Mouse (Mus musculus) midbrain, embryonic 11.5 days (tissue): ENCODE results near the gene Gbf1. TPM values are rescaled to one million over a fixed set of nuclear protein-coding genes. Genes with fewer than 3 reads are reported as not detected.

ENCODE experiments used
- ATAC-seq: fragments of 200-750 bp; cut with Nextera tagmentation; 2 replicates; pipeline ENCODE4 v1.8.0; 2017; ENCODE audit warnings: moderate TSS enrichment, moderate library complexity; ENCODE audit not compliant: low FRiP score
- DNase-seq: peaks from one replicate; pipeline ENCODE4 v3.0.0; 2015; ENCODE audit warnings: low spot score; ENCODE audit errors: missing footprints
- H3K27ac ChIP-seq: fragments of 300-500 bp; sonication (generic); 2 replicates; pipeline ENCODE4 v1.5.1; 2014; ENCODE audit warnings: low read depth, low read length
- H3K27me3 ChIP-seq: fragments of 300-500 bp; sonication (generic); 2 replicates; pipeline ENCODE4 v1.6.1; 2014; ENCODE audit warnings: mild to moderate bottlenecking, low read length, moderate library complexity, mixed read lengths; ENCODE audit not compliant: control insufficient read depth, insufficient read depth
- H3K36me3 ChIP-seq: fragments of 300-500 bp; sonication (generic); 2 replicates; pipeline ENCODE4 v1.6.1; 2014; ENCODE audit warnings: mild to moderate bottlenecking, low read length, moderate library complexity, mixed read lengths; ENCODE audit not compliant: control insufficient read depth, insufficient read depth
- H3K4me1 ChIP-seq: fragments of 300-500 bp; sonication (generic); 2 replicates; pipeline ENCODE4 v1.6.1; 2014; ENCODE audit warnings: low read length; ENCODE audit not compliant: control insufficient read depth, insufficient read depth
- H3K4me2 ChIP-seq: fragments of 300-500 bp; sonication (generic); 2 replicates; pipeline ENCODE4 v1.6.1; 2014; ENCODE audit warnings: mild to moderate bottlenecking, moderate library complexity
- H3K4me3 ChIP-seq: fragments of 300-500 bp; sonication (generic); 2 replicates; pipeline ENCODE4 v1.5.1; 2014; ENCODE audit warnings: low read depth, low read length
- H3K9ac ChIP-seq: fragments of 300-500 bp; sonication (generic); 2 replicates; pipeline ENCODE4 v1.6.1; 2014; ENCODE audit warnings: low read length
- H3K9me3 ChIP-seq: fragments of 300-500 bp; sonication (generic); 2 replicates; pipeline ENCODE4 v1.6.1; 2016; ENCODE audit warnings: low read length; ENCODE audit not compliant: control insufficient read depth
- WGBS: fragments of 180-500 bp; shearing (Covaris S2); extraction: QIAGEN DNeasy Blood & Tissue Kit; methylation state at CpG from one replicate; pipeline ENCODE4 v1.1.7; 2014; 5-methylcytosine and 5-hydroxymethylcytosine counted together
- polyA plus RNA-seq: library from polyadenylated mRNA; unstranded; fragments of >200 nt; fragmentation: Nextera tagmentation; extraction: Ambion mirVana; gene quantifications from 2 replicates; pipeline ENCODE4 v1.2.1, GENCODE M21; 2014

The Gbf1 gene
- polyA plus RNA-seq, 1 experiment from 2014 or later = 42.6 TPM

- H3K4me1 ChIP-seq = no peaks in the 10 kb centered on the region
- 74% methylated on average over 12 of the region's 12 CpGs for WGBS
- DNase-seq = no peak
- H3K4me3 ChIP-seq = no peak overlapping the region
- H3K9me3 ChIP-seq = no peaks in the 10 kb centered on the region
- H3K27ac ChIP-seq = no peak overlapping the region
- no peak overlapping the region for H3K4me2 ChIP-seq
- no peak overlapping the region for H3K9ac ChIP-seq
- no peak for ATAC-seq
- H3K36me3 ChIP-seq = peaks cover 4% of the 10 kb centered on the region
- no peaks in the 10 kb centered on the region for H3K27me3 ChIP-seq
Observed at GRCm38 (mm10) chr19:46290535-46291105, 138.3 kb downstream of the Gbf1 start.

- no peak overlapping the region for H3K4me2 ChIP-seq
Observed at GRCm38 (mm10) chr19:46296938-46297337, 144.6 kb downstream of the Gbf1 start.

GRCm38 (mm10) chr19:46300294-46301045, 148.2 kb downstream of the Gbf1 start:
- H3K36me3 ChIP-seq = no peaks in the 10 kb centered on the region
- no peaks in the 10 kb centered on the region for H3K9me3 ChIP-seq
- H3K4me3 ChIP-seq = no peak overlapping the region
- no peak overlapping the region for H3K4me2 ChIP-seq
- no peak overlapping the region for H3K27ac ChIP-seq
- H3K9ac ChIP-seq = no peak overlapping the region
- ATAC-seq (no peak), DNase-seq (no peak)
- no peaks in the 10 kb centered on the region; the same call in 1 of the 2 replicates for H3K27me3 ChIP-seq
- WGBS = 40% methylated on average over 8 of the region's 8 CpGs
- peaks cover 10% of the 10 kb centered on the region for H3K4me1 ChIP-seq

More at GRCm38 (mm10) chr19:46296938-46297337, 144.6 kb downstream of the Gbf1 start:
- ATAC-seq (no peak), DNase-seq (no peak)
- Histone ChIP-seq H3K9me3 (no peaks in the 10 kb centered on the region), H3K9ac (no peak overlapping the region), H3K27me3 (no peaks in the 10 kb centered on the region), H3K4me3 (no peak overlapping the region), H3K4me1 (no peaks in the 10 kb centered on the region), H3K27ac (no peak overlapping the region), H3K36me3 (no peaks in the 10 kb centered on the region)
- 71% methylated on average over 4 of the region's 4 CpGs for WGBS

DNA sequence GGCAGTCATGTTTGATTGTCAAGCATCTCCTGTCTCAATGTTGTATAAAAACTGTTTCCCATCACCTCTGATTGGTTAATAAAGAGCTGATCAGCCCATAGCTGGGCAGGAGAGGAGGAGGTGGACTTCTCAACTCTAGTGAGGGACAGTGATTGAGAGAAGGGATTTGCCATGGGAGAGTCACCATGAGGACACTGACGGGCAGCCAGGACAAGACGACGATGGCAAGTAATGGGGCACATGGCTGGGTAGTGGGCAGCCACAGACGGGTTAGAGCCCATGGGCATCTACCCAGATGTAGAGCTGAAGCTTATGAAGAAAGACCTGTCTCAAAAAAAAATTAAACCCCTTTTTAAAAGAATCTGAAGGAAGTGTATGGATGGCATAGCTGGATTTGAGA, 150.2 kb downstream of the Gbf1 start:
- H3K9me3 ChIP-seq = no peaks in the 10 kb centered on the region
- DNase-seq = no peak
- no peaks in the 10 kb centered on the region for H3K36me3 ChIP-seq
- H3K9ac ChIP-seq = no peak overlapping the region
- H3K4me1 ChIP-seq = peaks cover 14% of the 10 kb centered on the region
- 90% methylated on average over 4 of the region's 4 CpGs for WGBS
- no peak overlapping the region for H3K27ac ChIP-seq
- no peak for ATAC-seq
- H3K4me2 ChIP-seq = no peak overlapping the region
- H3K4me3 ChIP-seq = no peak overlapping the region
- peaks cover 8% of the 10 kb centered on the region for H3K27me3 ChIP-seq

DNA sequence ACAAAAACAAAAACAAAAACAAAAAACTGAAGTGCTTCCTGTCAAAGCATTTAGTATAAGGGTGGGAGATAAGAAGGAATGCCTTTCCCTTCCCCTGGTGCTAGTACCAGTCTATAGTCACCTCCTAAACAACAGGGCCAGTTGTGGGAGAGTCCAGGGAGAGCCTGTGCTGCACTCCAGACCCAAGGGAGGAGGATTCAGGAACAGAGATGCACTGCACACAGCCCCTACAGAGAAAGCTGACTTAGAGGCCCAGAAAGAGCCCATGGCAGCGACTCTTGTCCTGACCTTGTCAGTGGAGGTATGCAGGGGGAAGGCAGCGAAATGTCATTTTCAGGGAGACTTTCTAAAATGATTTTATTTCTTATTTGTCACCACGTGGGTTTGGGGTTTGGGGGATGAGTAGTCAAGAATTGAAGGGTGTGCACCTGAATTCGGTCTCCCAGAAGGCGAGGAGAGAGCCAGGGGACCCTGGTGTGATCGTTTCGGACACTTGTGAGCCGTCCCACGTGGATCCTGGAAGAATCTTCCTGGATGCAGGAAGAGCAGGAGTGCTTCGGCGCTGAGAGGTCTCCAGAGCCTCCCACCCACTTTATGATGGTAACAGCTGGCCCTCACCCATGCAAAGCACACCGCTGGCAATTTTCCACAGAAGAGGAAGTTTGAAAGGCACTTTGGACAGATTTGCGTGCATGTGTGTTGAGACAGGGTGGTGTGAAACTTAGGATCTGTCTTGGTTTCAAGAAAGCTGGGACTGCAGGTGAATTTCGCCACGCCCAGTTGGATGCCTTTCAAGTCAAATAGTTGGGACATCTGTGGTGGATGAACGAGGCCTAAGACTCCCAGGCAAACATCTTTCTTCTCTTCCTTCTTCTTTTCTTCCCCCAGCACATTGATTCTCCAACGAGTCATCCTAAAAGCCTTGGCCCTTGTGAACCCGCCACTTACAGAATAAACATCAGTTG, 151.2 kb downstream of the Gbf1 start:
- no peak overlapping the region for H3K27ac ChIP-seq
- H3K4me1 ChIP-seq = peaks cover 14% of the 10 kb centered on the region
- 60% methylated on average over 18 of the region's 18 CpGs for WGBS
- ATAC-seq (no peak), DNase-seq (no peak)
- peak overlapping the region; percentile 56 for H3K4me3 ChIP-seq
- peaks cover 16% of the 10 kb centered on the region for H3K27me3 ChIP-seq
- no peak overlapping the region; the same call in 1 of the 2 replicates for H3K9ac ChIP-seq
- H3K36me3 ChIP-seq = no peaks in the 10 kb centered on the region
- H3K4me2 ChIP-seq = peak overlapping the region; percentile 59
- H3K9me3 ChIP-seq = no peaks in the 10 kb centered on the region

DNA sequence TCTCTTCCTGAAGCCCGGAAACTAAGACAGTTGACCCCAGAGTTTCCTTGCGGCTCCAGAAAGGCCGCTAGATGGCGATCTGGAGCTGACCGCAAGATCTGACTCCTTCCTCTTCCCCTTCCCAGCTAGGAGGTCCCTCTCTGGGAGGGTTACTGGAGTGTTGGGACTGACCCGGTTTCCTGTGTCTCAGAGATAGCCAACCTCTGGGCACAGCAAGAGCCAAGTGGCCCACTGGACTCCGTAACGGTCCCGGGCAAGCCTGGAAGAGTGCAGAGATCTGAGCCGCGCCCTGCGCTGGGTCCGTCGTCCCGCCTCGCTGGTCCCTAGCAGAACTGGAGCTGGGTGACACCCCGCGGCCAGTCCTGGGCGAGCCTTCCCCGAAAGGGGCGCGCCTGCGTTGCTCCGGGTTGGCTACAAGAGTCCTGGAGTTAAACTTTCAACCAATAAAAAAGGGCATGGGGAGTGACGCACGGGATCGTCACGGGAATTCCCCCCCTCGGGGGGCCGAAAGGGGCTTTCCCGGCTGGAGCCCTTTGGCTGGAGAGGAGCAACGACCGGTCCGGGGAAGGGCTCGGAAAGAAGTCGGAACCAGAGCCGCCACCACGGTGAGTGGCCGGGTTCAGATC, 152.0 kb downstream of the Gbf1 start, which contains the start of gene Nfkb2:
TSS of gene Nfkb2 (plus strand) at position 105 of the 626 bp plus-strand sequence.
- peak within 1 kb of the TSS; percentile 65 for H3K9ac ChIP-seq

DNA sequence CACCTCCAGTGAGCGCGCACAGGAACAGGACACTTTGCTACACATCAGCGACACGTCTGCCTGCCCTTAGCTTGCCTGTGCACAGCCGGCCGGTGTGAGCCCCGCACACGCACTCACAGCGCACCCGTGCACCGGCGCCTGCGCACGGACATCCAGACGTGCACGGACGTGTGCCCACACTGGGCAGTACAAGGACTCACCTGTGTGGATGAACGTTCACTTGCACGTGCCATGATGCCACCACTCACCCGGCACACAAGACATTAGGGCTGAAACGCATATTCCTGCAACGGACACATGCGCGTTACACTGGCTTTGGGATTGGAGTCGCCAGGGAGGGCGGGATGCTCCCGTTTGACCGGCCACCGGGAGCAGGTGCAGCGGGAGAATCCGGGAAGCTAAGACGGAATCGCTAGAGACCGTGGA, 152.6 kb downstream of the Gbf1 start:
- Histone ChIP-seq H3K27ac (no peak overlapping the region), H3K9ac (peak overlapping the region; percentile 65), H3K4me3 (peak overlapping the region; percentile 56), H3K4me1 (peaks cover 18% of the 10 kb centered on the region), H3K9me3 (no peaks in the 10 kb centered on the region), H3K27me3 (peaks cover 20% of the 10 kb centered on the region), H3K36me3 (no peaks in the 10 kb centered on the region), H3K4me2 (peak overlapping the region; percentile 59)
- whole genome bisulfite sequencing = 0% methylated on average over 34 of the region's 34 CpGs
- no peak for DNase-seq
- peak; percentile 36; the same call in 1 of the 2 replicates for ATAC-seq

More for the DNA sequence above, 152.0 kb downstream of the Gbf1 start, which contains the start of gene Nfkb2:
- Histone ChIP-seq H3K4me1 (peaks cover 18% of the 10 kb centered on the region), H3K9me3 (no peaks in the 10 kb centered on the region), H3K4me3 (peak within 1 kb of the TSS; percentile 56), H3K4me2 (peak within 1 kb of the TSS; percentile 59), H3K27ac (no peak within 1 kb of the TSS; the same call in 1 of the 2 replicates), H3K36me3 (no peaks in the 10 kb centered on the region), H3K27me3 (peaks cover 20% of the 10 kb centered on the region)
- ATAC-seq (peak; percentile 84), DNase-seq (peak; percentile 98)
- under 1% methylated on average over 39 of the region's 39 CpGs for WGBS

DNA sequence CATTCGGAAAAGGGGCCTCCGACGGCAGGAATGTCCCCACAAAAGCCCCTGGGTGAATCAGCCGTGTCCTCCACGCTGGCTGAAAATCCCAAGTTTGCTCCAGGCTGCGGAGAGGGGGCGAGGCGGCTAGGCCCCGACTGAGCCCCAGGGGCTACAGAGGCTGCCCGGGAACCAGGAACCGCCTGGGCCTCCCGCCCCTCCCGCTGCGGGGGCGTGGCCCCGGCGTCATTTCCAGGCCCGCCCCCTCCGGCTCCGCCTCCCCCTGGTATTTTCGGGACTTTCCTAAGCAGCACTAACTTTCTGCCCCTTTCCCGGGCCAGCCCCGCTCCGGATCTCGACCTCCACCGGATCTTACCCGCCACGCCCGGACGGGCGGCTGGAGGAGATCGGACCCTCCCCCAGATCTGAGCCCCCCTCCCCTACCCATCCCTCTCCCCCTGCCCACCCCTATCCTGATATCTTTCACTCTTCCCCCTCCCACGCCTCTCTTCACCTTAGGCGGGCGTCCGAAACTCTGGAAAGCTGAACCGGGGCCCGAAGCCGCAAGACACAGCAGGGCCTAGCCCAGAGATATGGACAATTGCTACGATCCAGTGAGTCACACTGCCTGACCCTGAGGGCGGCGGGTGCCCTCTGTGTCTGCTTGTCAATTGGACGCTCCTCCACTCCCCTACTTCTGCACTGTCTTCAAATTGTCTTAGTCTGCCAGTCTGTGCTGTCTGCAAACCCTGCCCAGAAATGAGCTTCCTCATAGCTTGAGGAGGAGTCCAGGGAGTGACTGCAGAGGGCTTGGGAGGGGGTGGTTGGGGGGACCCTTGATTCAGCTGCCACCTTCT, 153.3 kb downstream of the Gbf1 start:
- Histone ChIP-seq H3K4me1 (peaks cover 18% of the 10 kb centered on the region), H3K36me3 (no peaks in the 10 kb centered on the region), H3K27me3 (peaks cover 20% of the 10 kb centered on the region), H3K9me3 (no peaks in the 10 kb centered on the region), H3K4me2 (peak overlapping the region; percentile 59), H3K9ac (peak overlapping the region; percentile 65), H3K4me3 (peak overlapping the region; percentile 56), H3K27ac (no peak overlapping the region)
- ATAC-seq (peak; percentile 68), DNase-seq (peak; percentile 99)
- WGBS = 1% methylated on average over 38 of the region's 43 CpGs
